Mouse (Mus musculus): ENCODE results near the gene Ano1.
A peak's percentile ranks its signal among the peaks of the same experiment; 100 is the strongest.

Gene Ano1

GRCm38 (mm10) chr7:144634875-144635274, 116.9 kb downstream of the Ano1 start:
- no peak for DNase-seq

GRCm38 (mm10) chr7:144634450-144634849, 117.3 kb downstream of the Ano1 start:
- DNase-seq: peak; percentile 9

- DNase-seq: no peak
Observed at GRCm38 (mm10) chr7:144632321-144632720, 119.5 kb downstream of the Ano1 start.

GRCm38 (mm10) chr7:144630622-144631021, 121.2 kb downstream of the Ano1 start:
- DNase-seq: no peak

GRCm38 (mm10) chr7:144628334-144628915, 123.3 kb downstream of the Ano1 start:
- DNase-seq: no peak

GRCm38 (mm10) chr7:144627606-144628333, 124.0 kb downstream of the Ano1 start:
- no peak for DNase-seq

GRCm38 (mm10) chr7:144626042-144626441, 125.7 kb downstream of the Ano1 start:
- no peak for DNase-seq

GRCm38 (mm10) chr7:144620721-144621681, 130.8 kb downstream of the Ano1 start:
- DNase-seq: no peak

- DNase-seq: no peak
Observed at GRCm38 (mm10) chr7:144620315-144620714, 131.5 kb downstream of the Ano1 start.

- no peak for DNase-seq
Observed at GRCm38 (mm10) chr7:144615343-144615742, 136.4 kb downstream of the Ano1 start.

- no peak for DNase-seq
Observed at GRCm38 (mm10) chr7:144612829-144613228, 138.9 kb downstream of the Ano1 start.

GRCm38 (mm10) chr7:144612351-144612750, 139.4 kb downstream of the Ano1 start:
- DNase-seq: no peak

- no peak for DNase-seq
Observed at GRCm38 (mm10) chr7:144611595-144611994, 140.2 kb downstream of the Ano1 start.

GRCm38 (mm10) chr7:144609568-144609967, 142.2 kb downstream of the Ano1 start:
- DNase-seq: no peak

- no peak for DNase-seq
Observed at GRCm38 (mm10) chr7:144607862-144608261, 143.9 kb downstream of the Ano1 start.

GRCm38 (mm10) chr7:144604735-144605134, 147.0 kb downstream of the Ano1 start:
- no peak for DNase-seq

GRCm38 (mm10) chr7:144604291-144604690, 147.5 kb downstream of the Ano1 start:
- no peak for DNase-seq

GRCm38 (mm10) chr7:144600333-144600900, 151.4 kb downstream of the Ano1 start:
- no peak for DNase-seq

- DNase-seq: no peak
Observed at GRCm38 (mm10) chr7:144589508-144589907, 162.3 kb downstream of the Ano1 start.

- DNase-seq: peak; percentile 36
Observed at GRCm38 (mm10) chr7:144587291-144587690, 164.5 kb downstream of the Ano1 start.

- peak; percentile 69 for DNase-seq
Observed at GRCm38 (mm10) chr7:144585648-144586047, 166.1 kb downstream of the Ano1 start.

GRCm38 (mm10) chr7:144583619-144584018, 168.2 kb downstream of the Ano1 start:
- DNase-seq: peak; percentile 49

All from kidney, adult 9 months (tissue).